Mouse (Mus musculus) forebrain, embryonic 16.5 days (tissue): Measurements from ENCODE around the gene Prdx6. TPM values are rescaled to one million over a fixed set of nuclear protein-coding genes. Genes with fewer than 3 reads are reported as not detected.

Experiments
- ATAC-seq: fragments of 200-750 bp; cut with Nextera tagmentation; 2 replicates; pipeline ENCODE4 v1.8.0; 2017; ENCODE audit warnings: mild to moderate bottlenecking, moderate library complexity
- H3K27ac ChIP-seq: fragments of 300-500 bp; sonication (generic); 2 replicates; pipeline ENCODE4 v1.5.1; 2014; ENCODE audit warnings: low read length, control low read depth
- H3K27me3 ChIP-seq: fragments of 300-500 bp; sonication (generic); replicated peaks from 2 replicates; pipeline ENCODE4 v1.6.1; 2014; ENCODE audit warnings: low read length; ENCODE audit not compliant: control insufficient read depth, insufficient read depth
- H3K36me3 ChIP-seq: fragments of 300-500 bp; sonication (generic); 2 replicates; pipeline ENCODE4 v1.6.1; 2014; ENCODE audit not compliant: control insufficient read depth, insufficient read depth
- H3K4me1 ChIP-seq: fragments of 300-500 bp; sonication (generic); replicated peaks from 2 replicates; pipeline ENCODE4 v1.6.1; 2014; ENCODE audit warnings: low read length; ENCODE audit not compliant: control insufficient read depth, insufficient read depth
- H3K4me2 ChIP-seq: fragments of 300-500 bp; sonication (generic); 2 replicates; pipeline ENCODE4 v1.6.1; 2014; ENCODE audit warnings: mild to moderate bottlenecking, low read length, control low read depth
- H3K4me3 ChIP-seq: fragments of 300-500 bp; sonication (generic); replicated peaks from 2 replicates; pipeline ENCODE4 v1.5.1; 2014; ENCODE audit warnings: mild to moderate bottlenecking, low read length, control low read depth
- H3K9ac ChIP-seq: fragments of 300-500 bp; sonication (generic); replicated peaks from 2 replicates; pipeline ENCODE4 v1.6.1; 2014; ENCODE audit warnings: low read depth, low read length, control low read depth
- H3K9me3 ChIP-seq: fragments of 300-500 bp; sonication (generic); 2 replicates; pipeline ENCODE4 v1.6.1; 2016; ENCODE audit warnings: low read length; ENCODE audit not compliant: control insufficient read depth
- WGBS: fragments of 180-500 bp; shearing (Covaris S2); extraction: QIAGEN DNeasy Blood & Tissue Kit; methylation state at CpG from one replicate; pipeline ENCODE4 v1.1.7; 2014; 5-methylcytosine and 5-hydroxymethylcytosine counted together
- polyA plus RNA-seq: library from polyadenylated mRNA; unstranded; fragments of >200 nt; fragmentation: Nextera tagmentation; extraction: Ambion mirVana; gene quantifications from 2 replicates; pipeline ENCODE4 v1.2.1, GENCODE M21; 2015

Gene Prdx6
- polyA plus RNA-seq, 1 experiment from 2014 or later, result 214 TPM

DNA sequence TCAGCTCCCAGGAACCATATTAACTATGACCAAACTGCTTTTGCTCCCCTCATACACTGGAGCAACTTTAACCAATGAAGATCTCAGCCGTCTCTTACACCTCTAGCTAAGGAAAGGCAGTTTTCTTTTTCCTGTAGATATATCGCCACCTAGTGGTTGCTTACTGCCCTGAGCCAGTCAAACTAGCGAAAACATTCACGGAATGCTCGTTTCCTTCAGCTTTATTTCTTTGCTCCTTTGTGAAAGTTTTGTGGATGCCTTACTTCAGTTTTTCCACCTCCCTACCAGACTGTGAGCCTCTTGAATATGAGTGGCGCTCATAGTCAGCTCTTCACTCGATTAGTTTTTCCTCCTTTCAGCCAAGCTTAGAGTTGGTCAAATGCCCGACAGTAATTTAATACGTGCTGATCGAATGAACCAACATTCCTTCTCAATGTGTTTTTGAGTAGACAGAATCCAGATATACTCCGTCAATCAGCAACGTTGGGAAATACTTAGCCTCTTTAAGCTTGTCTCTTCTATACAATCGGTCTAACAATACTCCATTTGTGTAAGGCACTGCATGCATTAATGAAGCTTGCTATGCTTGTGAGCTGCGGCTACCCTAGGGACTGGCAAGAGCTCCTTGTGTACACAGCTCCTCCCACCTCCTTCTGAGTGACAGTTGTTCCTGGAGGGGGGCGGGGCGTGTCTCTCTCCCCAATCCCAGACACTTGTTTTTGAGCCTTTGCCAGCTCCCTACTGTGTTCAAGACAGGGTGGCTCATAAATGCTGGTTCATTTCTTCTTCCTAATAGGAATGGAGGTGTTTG lies 55.3 kb downstream of the Prdx6 start:
- no peaks in the 10 kb centered on the region for H3K27me3 ChIP-seq
- H3K9ac ChIP-seq, result 0 out of 2 replicates have a peak overlapping the region, but pooled peaks have one; percentile 26
- H3K9me3 ChIP-seq, result no peaks in the 10 kb centered on the region
- WGBS, result under 1% methylated on average over 16 of the region's 16 CpGs
- peak overlapping the region; percentile 47 for H3K4me3 ChIP-seq
- peak overlapping the region; percentile 80 for H3K4me2 ChIP-seq
- H3K4me1 ChIP-seq, result peaks cover 9% of the 10 kb centered on the region; the same call in 1 of the 2 replicates
- H3K27ac ChIP-seq, result peak overlapping the region; percentile 71
- H3K36me3 ChIP-seq, result no peaks in the 10 kb centered on the region
- peak; percentile 98 for ATAC-seq

DNA sequence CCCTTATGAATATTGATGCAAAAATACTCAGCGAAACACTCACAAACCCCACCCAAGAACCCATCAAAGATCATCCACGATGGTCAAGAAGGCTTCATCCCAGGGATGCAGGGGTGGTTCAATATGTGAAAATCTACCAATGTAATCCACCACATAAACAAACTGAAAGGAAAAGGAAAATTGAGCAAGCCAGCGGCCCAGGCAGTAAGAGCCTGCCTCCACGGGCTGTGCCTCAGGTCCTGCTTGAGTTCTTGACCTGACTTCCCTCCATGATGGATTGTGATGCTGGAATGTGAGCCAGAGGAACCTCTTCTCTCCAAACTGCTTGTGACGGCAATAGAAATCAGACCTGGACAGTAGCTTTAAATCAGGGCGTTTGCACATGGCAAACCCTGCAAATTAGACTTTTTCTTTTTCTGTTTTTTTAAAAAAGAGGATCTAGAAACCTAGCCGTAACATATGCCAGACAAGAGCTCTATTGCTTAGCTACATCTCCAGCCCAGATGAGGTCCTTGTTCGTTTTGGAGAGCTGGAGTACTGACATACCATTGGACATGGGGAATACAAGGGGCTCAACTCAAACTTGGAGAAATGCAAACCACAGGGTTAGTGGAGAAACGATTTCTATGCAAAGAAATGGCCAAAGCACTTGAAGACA lies 60.6 kb downstream of the Prdx6 start:
- Histone ChIP-seq H3K36me3 (no peaks in the 10 kb centered on the region), H3K27ac (no peak overlapping the region), H3K4me1 (peaks cover 4% of the 10 kb centered on the region; the same call in 1 of the 2 replicates), H3K4me2 (no peak overlapping the region), H3K9ac (no peak overlapping the region), H3K27me3 (no peaks in the 10 kb centered on the region), H3K9me3 (no peaks in the 10 kb centered on the region), H3K4me3 (no peak overlapping the region)
- no peak for ATAC-seq
- WGBS, result 85% methylated on average over 9 of the region's 9 CpGs

Other genes starting within 250 kb of the Prdx6 start
- 14.3 and 16.9 TPM in 2 replicates for gene Zbtb37, start 216.4 kb downstream of the Prdx6 start, polyA plus RNA-seq
- gene Dars2, start 180.6 kb downstream of the Prdx6 start, polyA plus RNA-seq, result 34.8 and 37.6 TPM in 2 replicates
- gene Cenpl, start 180.5 kb downstream of the Prdx6 start, polyA plus RNA-seq, result 17.1 and 17.7 TPM in 2 replicates
- 22.4 and 23.4 TPM in 2 replicates for gene Klhl20, start 119.7 kb downstream of the Prdx6 start, polyA plus RNA-seq
- gene Ankrd45, start 108.5 kb downstream of the Prdx6 start, polyA plus RNA-seq, result 25.5 and 29.6 TPM in 2 replicates
- gene Tex50, start 91.9 kb downstream of the Prdx6 start, polyA plus RNA-seq, result 0.78 and 1.4 TPM in 2 replicates
- not detected in 2 replicates for gene Tnfsf4, start 144.2 kb upstream of the Prdx6 start, polyA plus RNA-seq
- gene Tnfsf18, start 243.4 kb upstream of the Prdx6 start, polyA plus RNA-seq, result not detected in 2 replicates